Mouse (Mus musculus) bone marrow macrophage, adult 2 months (primary cell): Measurements from ENCODE around the gene Abtb2. TPM values are rescaled to one million over a fixed set of nuclear protein-coding genes. Genes with fewer than 3 reads are reported as not detected.

Experiments used
- H3K27ac ChIP-seq: 2 replicates; pipeline ENCODE4 v1.5.1; 2012; ENCODE audit warnings: low read depth, low read length; ENCODE audit not compliant: insufficient read depth
- H3K4me1 ChIP-seq: 2 replicates; pipeline ENCODE4 v1.6.1; 2012; ENCODE audit warnings: low read length; ENCODE audit not compliant: control insufficient read depth, insufficient read depth
- H3K4me3 ChIP-seq: 2 replicates; pipeline ENCODE4 v1.5.1; 2012; ENCODE audit warnings: mild to moderate bottlenecking, low read length, moderate library complexity; ENCODE audit not compliant: insufficient read depth
- CTCF ChIP-seq: IDR thresholded peaks from 2 replicates; pipeline ENCODE4 v1.5.1; 2012; ENCODE audit warnings: low read depth, mild to moderate bottlenecking, low read length, moderate library complexity
- POLR2A ChIP-seq: IDR thresholded peaks from 2 replicates; pipeline ENCODE4 v1.6.1; 2012; ENCODE audit warnings: mild to moderate bottlenecking, low read depth, low read length, borderline replicate concordance
- polyA plus RNA-seq: library from polyadenylated mRNA; stranded (reverse); fragments of >200 nt; gene quantifications from 2 replicates; pipeline ENCODE4 v1.2.4, GENCODE M21; 2012; ENCODE audit not compliant: missing spikeins, insufficient read depth, insufficient read length

Gene Abtb2
- polyA plus RNA-seq, 1 experiment, result 0.32 TPM

DNA sequence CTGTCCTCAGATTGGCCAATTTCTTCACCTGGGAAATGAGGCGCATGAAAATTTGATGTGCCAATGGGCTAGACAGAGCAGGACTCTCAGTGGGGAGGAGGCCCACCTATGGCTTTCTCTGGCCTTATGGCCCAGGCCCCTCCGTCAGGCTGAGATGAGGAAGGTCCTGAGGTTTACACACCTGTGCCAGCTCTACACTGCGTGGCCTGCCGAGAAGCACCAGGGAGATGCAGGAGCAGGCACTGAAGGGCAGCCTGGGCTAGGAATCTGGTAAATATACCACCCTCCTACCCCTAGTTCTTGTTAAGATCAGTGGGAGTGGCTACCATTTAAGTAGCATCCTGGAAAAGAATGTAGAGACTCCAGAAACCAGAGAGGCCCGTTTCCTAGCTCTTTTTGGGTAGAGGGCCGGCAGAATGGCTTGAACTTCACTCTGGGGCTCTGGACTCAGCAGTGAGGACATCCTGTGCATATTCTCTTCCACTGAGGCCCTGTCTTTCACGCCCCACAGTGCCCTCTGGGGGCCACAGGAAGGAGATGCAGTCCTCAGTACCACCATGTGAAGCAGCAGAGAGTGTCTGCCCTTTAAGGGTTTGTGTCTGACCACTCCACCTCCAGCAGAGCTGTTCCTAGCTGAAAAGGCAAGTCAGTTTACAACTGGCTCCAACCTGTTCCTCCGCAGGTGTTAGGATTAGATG is 152.6 kb downstream of the Abtb2 start:
- no peak overlapping the region for H3K4me3 ChIP-seq
- TF ChIP-seq CTCF (peak; percentile 54), POLR2A (no peak)
- H3K4me1 ChIP-seq, result no peaks in the 10 kb centered on the region
- H3K27ac ChIP-seq, result no peak overlapping the region

- Histone ChIP-seq H3K27ac (no peak overlapping the region), H3K4me1 (no peaks in the 10 kb centered on the region), H3K4me3 (no peak overlapping the region)
- TF ChIP-seq CTCF, result no peak
- TF ChIP-seq POLR2A, result no peak
Measured at GRCm38 (mm10) chr2:103719292-103719646, 153.2 kb downstream of the Abtb2 start.

- H3K4me3 ChIP-seq, result no peak overlapping the region
- no peaks in the 10 kb centered on the region for H3K4me1 ChIP-seq
- no peak for TF ChIP-seq POLR2A
- no peak for TF ChIP-seq CTCF
- H3K27ac ChIP-seq, result no peak overlapping the region
Measured at GRCm38 (mm10) chr2:103724521-103724920, 158.4 kb downstream of the Abtb2 start.

DNA sequence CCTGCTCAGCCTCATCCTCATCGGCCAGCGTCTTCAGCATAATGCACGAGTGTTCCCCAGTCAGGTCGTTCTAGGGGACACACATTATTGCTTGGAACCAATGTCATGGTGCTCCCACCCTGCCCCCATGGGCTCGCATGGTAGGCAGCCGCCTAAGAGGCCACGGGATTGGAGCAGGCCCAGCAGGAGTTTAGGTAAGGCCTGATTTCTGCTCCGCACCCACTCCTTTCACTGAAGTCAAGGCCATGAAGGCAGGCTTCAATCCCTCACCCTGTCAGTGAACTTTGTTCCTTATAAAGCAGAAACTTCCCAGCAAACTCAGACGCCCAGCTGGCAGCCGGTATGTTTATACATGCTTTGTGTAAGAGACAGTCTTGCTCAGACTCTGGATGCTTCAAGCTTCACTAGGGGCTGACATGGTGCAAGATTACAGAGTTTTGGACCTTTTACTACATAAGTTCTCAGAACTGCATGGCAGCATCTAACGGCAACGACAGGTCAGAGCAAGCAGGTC is 162.0 kb downstream of the Abtb2 start:
- TF ChIP-seq POLR2A (no peak), CTCF (no peak)
- no peaks in the 10 kb centered on the region for H3K4me1 ChIP-seq
- no peak overlapping the region for H3K4me3 ChIP-seq
- no peak overlapping the region for H3K27ac ChIP-seq

- H3K4me3 ChIP-seq, result no peak overlapping the region
- TF ChIP-seq POLR2A, result no peak
- TF ChIP-seq CTCF, result no peak
- no peaks in the 10 kb centered on the region for H3K4me1 ChIP-seq
- H3K27ac ChIP-seq, result no peak overlapping the region
Measured at GRCm38 (mm10) chr2:103730999-103731398, 164.9 kb downstream of the Abtb2 start.

DNA sequence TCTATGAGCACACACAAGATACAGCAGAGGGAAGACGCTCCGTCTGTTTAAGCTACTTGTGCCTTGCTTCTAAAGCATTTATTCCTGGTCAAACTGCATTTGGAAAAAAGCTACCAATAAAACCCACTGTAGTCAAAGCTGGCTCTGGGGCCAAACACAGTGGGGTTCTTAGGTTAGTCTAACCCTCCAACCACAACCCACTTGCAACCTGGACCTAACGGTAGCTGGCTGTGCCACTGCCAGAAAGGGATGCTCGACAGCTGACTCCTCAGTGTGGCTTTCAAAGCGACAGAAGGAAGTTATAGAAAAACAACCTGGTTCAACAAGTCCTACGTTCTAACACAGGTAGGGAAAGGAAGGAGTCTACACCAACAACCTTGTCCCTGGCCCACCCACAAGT is 165.3 kb downstream of the Abtb2 start:
- no peak overlapping the region for H3K4me3 ChIP-seq
- TF ChIP-seq CTCF (no peak), POLR2A (no peak)
- no peaks in the 10 kb centered on the region for H3K4me1 ChIP-seq
- H3K27ac ChIP-seq, result no peak overlapping the region

DNA sequence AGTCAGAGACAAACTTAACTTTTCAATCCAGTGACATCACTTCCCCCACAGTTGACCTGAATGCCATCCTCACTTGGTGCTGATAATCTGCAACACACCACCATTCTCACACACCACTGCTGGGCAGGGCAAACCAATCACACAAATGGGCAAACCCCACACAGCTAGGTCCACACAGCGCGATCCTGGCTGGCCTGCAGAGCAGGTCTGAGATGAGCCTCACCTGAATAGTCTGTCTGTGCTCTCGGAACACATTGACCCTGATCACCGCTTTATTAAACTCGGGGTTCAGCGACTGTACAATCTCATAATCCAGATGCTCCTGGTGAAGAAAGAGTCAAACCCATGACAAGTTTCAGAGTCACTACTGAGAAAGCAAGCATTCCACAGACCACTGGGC is 176.7 kb downstream of the Abtb2 start:
- Histone ChIP-seq H3K4me3 (no peak overlapping the region), H3K27ac (no peak overlapping the region), H3K4me1 (peaks cover 3% of the 10 kb centered on the region; the same call in 1 of the 2 replicates)
- TF ChIP-seq CTCF, result no peak
- no peak for TF ChIP-seq POLR2A

DNA sequence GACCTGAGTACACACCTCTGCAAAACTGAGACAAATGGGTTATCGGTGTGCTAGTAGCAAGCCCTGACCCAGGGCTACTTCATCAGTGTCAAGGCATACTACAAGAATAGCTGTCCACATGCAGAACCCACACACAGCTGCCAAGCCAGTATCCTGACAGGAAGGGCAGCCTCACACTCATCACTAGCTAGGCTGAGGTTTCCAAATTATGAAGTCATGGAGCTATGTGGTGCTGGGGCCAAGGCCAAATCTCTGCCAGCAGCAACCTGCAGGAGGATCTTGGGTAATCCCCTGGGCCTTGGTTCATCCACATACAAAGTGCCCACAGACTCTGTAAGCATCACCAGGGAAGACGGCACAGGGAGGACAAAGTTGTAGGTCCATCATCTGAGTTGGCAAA is 177.4 kb downstream of the Abtb2 start:
- Histone ChIP-seq H3K4me3 (no peak overlapping the region), H3K4me1 (peaks cover 3% of the 10 kb centered on the region; the same call in 1 of the 2 replicates), H3K27ac (no peak overlapping the region)
- no peak for TF ChIP-seq CTCF
- TF ChIP-seq POLR2A, result no peak

DNA sequence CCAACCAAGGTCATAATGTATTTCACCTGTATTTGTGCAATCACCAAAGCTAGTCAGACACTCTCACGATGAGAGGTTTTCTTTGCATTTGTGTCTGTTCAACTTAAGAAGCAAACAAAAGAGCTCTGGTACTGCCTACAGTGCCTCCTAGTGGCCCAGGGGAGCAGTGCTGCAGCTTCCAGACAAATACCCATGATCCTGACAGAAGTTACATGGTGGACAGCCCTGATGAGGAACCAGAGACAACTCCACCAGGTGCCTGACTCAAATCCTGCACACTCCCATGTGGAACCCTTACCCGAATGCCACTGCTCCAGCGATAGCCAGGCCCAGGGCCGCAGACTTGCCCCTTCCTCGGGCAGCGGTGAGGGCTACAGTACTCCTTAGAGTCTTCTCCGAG is 177.9 kb downstream of the Abtb2 start:
- no peak overlapping the region for H3K27ac ChIP-seq
- H3K4me1 ChIP-seq, result peaks cover 3% of the 10 kb centered on the region; the same call in 1 of the 2 replicates
- TF ChIP-seq POLR2A, result no peak
- peak; percentile 70 for TF ChIP-seq CTCF
- H3K4me3 ChIP-seq, result no peak overlapping the region

DNA sequence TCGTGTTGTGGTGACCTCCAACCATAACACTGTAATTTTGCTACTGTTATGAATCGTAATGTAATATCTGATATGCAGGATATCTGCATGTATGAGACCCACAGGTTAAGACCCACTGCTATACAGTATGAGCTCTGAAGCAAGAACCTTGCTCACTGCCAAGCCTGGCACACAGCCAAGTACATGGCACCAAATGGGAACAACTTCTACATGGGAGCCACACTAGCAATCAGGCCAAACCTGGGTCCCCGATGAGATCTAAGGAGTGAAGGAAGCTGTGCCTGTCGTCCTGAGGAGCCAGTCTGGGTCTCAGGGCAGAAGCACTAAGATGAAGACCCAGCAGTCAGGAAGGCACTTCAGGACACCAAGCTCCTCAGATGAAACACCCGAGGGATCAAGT is 179.4 kb downstream of the Abtb2 start:
- Histone ChIP-seq H3K4me1 (peaks cover 3% of the 10 kb centered on the region; the same call in 1 of the 2 replicates), H3K4me3 (no peak overlapping the region), H3K27ac (no peak overlapping the region)
- TF ChIP-seq POLR2A (no peak), CTCF (no peak)
